Mouse (Mus musculus): ENCODE measurements around the gene Olfr1252. TPM values are rescaled to one million over a fixed set of nuclear protein-coding genes. Genes with fewer than 3 reads are reported as not detected.

The Olfr1252 gene
- total RNA-seq (2021): not detected
- long read RNA-seq, experiment 1: 0 reads
- long read RNA-seq, experiment 2: 0 reads

GRCm38 (mm10) chr2:89724912-89725311 lies at the start of gene Olfr1252:
Gene Olfr1252, minus strand, starts transcription at chr2:89725012.
- no peak for DNase-seq (ENCODE audit: low spot score in 2 of 2)
- H3K27ac ChIP-seq: no peak within 1 kb of the TSS
- no peak for TF ChIP-seq CTCF (conservative IDR thresholded peaks at IDR 0.05)
- no peak within 1 kb of the TSS for H3K4me3 ChIP-seq

DNA sequence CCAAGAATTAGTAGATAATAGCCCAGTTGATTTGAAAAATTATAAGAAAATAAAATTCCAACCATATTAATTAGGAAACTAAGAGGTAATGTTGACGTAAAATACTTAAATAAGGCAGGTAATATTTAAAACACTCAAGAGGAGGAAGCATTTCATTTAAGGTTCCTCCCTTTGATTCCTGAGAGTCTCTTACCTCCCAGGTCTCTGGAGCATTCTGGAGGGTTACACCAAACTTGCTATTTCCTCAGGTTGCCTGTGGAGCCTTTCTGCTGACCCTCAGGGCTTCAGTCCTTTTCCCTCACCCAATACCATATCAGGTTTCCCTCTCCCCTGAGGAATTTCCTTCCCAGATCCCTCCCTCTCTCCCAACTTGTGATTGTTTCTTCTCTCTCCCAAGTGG lies 32.2 kb upstream of the Olfr1252 start, which contains the start of gene Olfr1253:
Gene Olfr1253 (minus strand): TSS at position 101 of the 400 bp plus-strand sequence.
- H3K4me3 ChIP-seq: no peak within 1 kb of the TSS
- no peak for TF ChIP-seq CTCF (conservative IDR thresholded peaks at IDR 0.05)
- DNase-seq (ENCODE audit: low spot score in 2 of 2): no peak

GRCm38 (mm10) chr2:89691980-89692379 lies 32.8 kb downstream of the Olfr1252 start:
- TF ChIP-seq CTCF (conservative IDR thresholded peaks at IDR 0.05): no peak
- H3K4me3 ChIP-seq: no peak overlapping the region
- DNase-seq (ENCODE audit: low spot score in 2 of 2): no peak
- H3K27ac ChIP-seq: no peak overlapping the region

More for the DNA sequence above, 32.2 kb upstream of the Olfr1252 start, which contains the start of gene Olfr1253:
- no peak within 1 kb of the TSS for H3K27ac ChIP-seq

DNA sequence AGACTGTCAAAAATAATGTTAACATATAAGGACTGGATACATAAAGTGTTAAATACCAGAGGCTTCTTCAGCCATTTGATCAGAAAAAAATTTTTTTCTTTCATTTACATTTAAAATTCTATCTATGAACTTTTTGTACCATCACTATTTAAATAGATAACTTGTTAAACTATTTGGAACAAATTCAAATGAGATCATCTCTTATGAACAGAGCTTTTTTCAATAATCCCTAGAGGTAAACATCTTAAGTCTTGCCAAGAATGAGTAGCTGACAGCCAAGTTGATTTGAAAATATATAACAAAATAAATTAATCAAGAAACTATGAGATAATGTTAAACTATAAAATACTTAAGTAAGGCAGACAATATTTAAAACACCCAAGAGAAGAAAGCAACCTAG lies 53.0 kb downstream of the Olfr1252 start, which contains the start of gene Olfr1251:
Gene Olfr1251 (minus strand): TSS at position 101 of the 400 bp plus-strand sequence.
- no peak within 1 kb of the TSS for H3K27ac ChIP-seq
- no peak within 1 kb of the TSS for H3K4me3 ChIP-seq
- TF ChIP-seq CTCF (conservative IDR thresholded peaks at IDR 0.05): no peak
- DNase-seq (ENCODE audit: low spot score in 2 of 2): no peak

Other genes with a start within 250 kb of the Olfr1252 start
- gene Olfr1241, start 237.9 kb downstream of the Olfr1252 start, total RNA-seq (2021): not detected
- gene Olfr1242, start 226.7 kb downstream of the Olfr1252 start, total RNA-seq (2021): not detected
- not detected for gene Olfr1243, start 193.5 kb downstream of the Olfr1252 start, total RNA-seq (2021)
- gene Olfr1245, start 146.6 kb downstream of the Olfr1252 start, total RNA-seq (2021): not detected
- not detected for gene Olfr1246, start 131.9 kb downstream of the Olfr1252 start, total RNA-seq (2021)
- under 1 TPM; 0.10 TPM for gene Olfr1247, start 110.9 kb downstream of the Olfr1252 start, total RNA-seq (2021)
- not detected for gene Olfr1248, start 106.8 kb downstream of the Olfr1252 start, total RNA-seq (2021)
- not detected for gene Olfr1249, start 90.0 kb downstream of the Olfr1252 start, total RNA-seq (2021)
- not detected for gene Olfr1250, start 63.5 kb downstream of the Olfr1252 start, total RNA-seq (2021)
- gene Olfr1251, start 53.1 kb downstream of the Olfr1252 start, total RNA-seq (2021): not detected
- not detected for gene Olfr1253, start 32.1 kb upstream of the Olfr1252 start, total RNA-seq (2021)
- gene Olfr1254, start 68.6 kb upstream of the Olfr1252 start, total RNA-seq (2021): not detected
- not detected for gene Olfr1255, start 87.0 kb upstream of the Olfr1252 start, total RNA-seq (2021)
- gene Olfr1256, start 116.5 kb upstream of the Olfr1252 start, total RNA-seq (2021): not detected
- gene Olfr48, start 123.2 kb upstream of the Olfr1252 start, total RNA-seq (2021): not detected
- gene Olfr1257, start 153.4 kb upstream of the Olfr1252 start, total RNA-seq (2021): not detected
- not detected for gene Olfr1258, start 202.3 kb upstream of the Olfr1252 start, total RNA-seq (2021)
- not detected for gene Olfr1259, start 223.7 kb upstream of the Olfr1252 start, total RNA-seq (2021)
- not detected for gene Olfr1260, start 249.3 kb upstream of the Olfr1252 start, total RNA-seq (2021)